Mouse (Mus musculus): ENCODE results near the gene Ccdc13.

- no peak for TF ChIP-seq GATA1 (IDR thresholded peaks at IDR 0.05; ENCODE audit: borderline replicate concordance, low read length)
- TF ChIP-seq FLI1 (IDR thresholded peaks at IDR 0.05; ENCODE audit: low read length) = no peak
Measured at GRCm38 (mm10) chr9:121847138-121847537, 7.9 kb upstream of the Ccdc13 start.

Data from megakaryocyte, embryonic 14.5 days (primary cell).